34 mouse cellular contexts compared by ENCODE assay signal in genomic region chr10:52039392-52039791, GRCm38 (mm10). TPM values are rescaled to one million over a fixed set of nuclear protein-coding genes. Genes with fewer than 3 reads are reported as not detected.
"Had no signal": no experiment of that assay in that cellular context is flagged by ENCODE, and none has a peak within 500 bp of the region (broad histone marks: within the 10 kb centered on the region; RNA-seq: fewer than 3 reads in every experiment).

No protein-coding gene starts in this region.

- H3K27me3 ChIP-seq: heart, embryonic 13.5 days; heart, embryonic 15.5 days; hindbrain, embryonic 13.5 days; hindbrain, embryonic 15.5 days; kidney, embryonic 15.5 days; limb, embryonic 15.5 days; liver, embryonic 13.5 days had no signal

- ATAC-seq: hindbrain, postnatal 0 days; intestine, embryonic 16.5 days had no signal

- DNase-seq: gastrocnemius, postnatal 10 days; gastrocnemius, postnatal 25 days; heart, adult 18-20 months; heart, postnatal 14 days; heart, postnatal 36 days; kidney, adult 11 months; kidney, adult 2 months; kidney, adult 9 months; kidney, postnatal 14 days; kidney, postnatal 36 days; layer of hippocampus, adult 9-11 months; layer of hippocampus, postnatal 36 days; left cerebral cortex, postnatal 4 days; liver, embryonic 13.5 days had no signal

- H3K4me3 ChIP-seq: heart, embryonic 13.5 days; heart, embryonic 15.5 days; hindbrain, embryonic 13.5 days; hindbrain, embryonic 15.5 days; kidney, embryonic 15.5 days; limb, embryonic 13.5 days; limb, embryonic 15.5 days; liver, embryonic 13.5 days had no signal

- H3K9ac ChIP-seq: heart, embryonic 13.5 days; heart, embryonic 15.5 days; hindbrain, embryonic 13.5 days; hindbrain, embryonic 15.5 days; kidney, embryonic 15.5 days; limb, embryonic 13.5 days; limb, embryonic 15.5 days; liver, embryonic 13.5 days had no signal

- H3K27ac ChIP-seq: heart, embryonic 13.5 days; heart, embryonic 15.5 days; hindbrain, embryonic 13.5 days; hindbrain, embryonic 15.5 days; hindbrain, postnatal 0 days; kidney, embryonic 15.5 days; kidney, postnatal 0 days; limb, embryonic 13.5 days; limb, embryonic 15.5 days; liver, embryonic 13.5 days had no signal

- H3K9me3 ChIP-seq: heart, embryonic 13.5 days; heart, embryonic 15.5 days; hindbrain, embryonic 13.5 days; hindbrain, embryonic 15.5 days; kidney, embryonic 15.5 days; limb, embryonic 13.5 days; limb, embryonic 15.5 days; liver, embryonic 13.5 days had no signal

- H3K4me2 ChIP-seq: heart, embryonic 11.5 days; heart, embryonic 13.5 days; heart, embryonic 15.5 days; hindbrain, embryonic 13.5 days; hindbrain, embryonic 15.5 days; kidney, embryonic 15.5 days; limb, embryonic 13.5 days; limb, embryonic 15.5 days; liver, embryonic 11.5 days; liver, embryonic 13.5 days had no signal

- H3K4me1 ChIP-seq: heart, embryonic 13.5 days; heart, embryonic 15.5 days; hindbrain, embryonic 13.5 days; hindbrain, embryonic 15.5 days; kidney, embryonic 15.5 days; limb, embryonic 13.5 days; limb, embryonic 15.5 days; liver, embryonic 13.5 days had no signal

- H3K36me3 ChIP-seq: heart, embryonic 13.5 days; heart, embryonic 15.5 days; hindbrain, embryonic 13.5 days; hindbrain, embryonic 15.5 days; kidney, embryonic 15.5 days; limb, embryonic 13.5 days; limb, embryonic 15.5 days; liver, embryonic 13.5 days had no signal

RNA-seq across cellular contexts. Expression of gene Vgll2, which starts 17.1 kb away (rescaled TPM):
- total RNA-seq: heart, postnatal 14 days; heart, postnatal 36 days; hematopoietic stem cell, adult 5-6 weeks; hindbrain, postnatal 0 days; layer of hippocampus, postnatal 14 days; layer of hippocampus, postnatal 36 days; left cerebral cortex, adult 18-20 months; left cerebral cortex, adult 8-10 months; left cerebral cortex, postnatal 25 days; left cerebral cortex, postnatal 4 days had no signal
- polyA plus RNA-seq: heart, postnatal 0 days; intestine, embryonic 14.5 days; intestine, embryonic 16.5 days; kidney, postnatal 0 days; large intestine, adult 2 months had no signal
